Mouse (Mus musculus) 416B (cell line): Measurements from ENCODE around the gene Nagk.
"Not testable (repeated sequence)": the region's sequence is repeated elsewhere in the genome, so short reads cannot be mapped to it uniquely, and the experiment has no call there.

Experiments
- DNase-seq: peaks from one replicate; pipeline ENCODE4 v3.0.0; 2011; ENCODE audit warnings: low read depth

Gene Nagk

GRCm38 (mm10) chr6:83815801-83816200 is 21.0 kb downstream of the Nagk start:
- DNase-seq, result no peak

- DNase-seq, result no peak
Observed at GRCm38 (mm10) chr6:83818996-83819395, 24.2 kb downstream of the Nagk start.

GRCm38 (mm10) chr6:83820727-83821515 is 26.1 kb downstream of the Nagk start:
- no peak for DNase-seq

- DNase-seq, result no peak
Observed at GRCm38 (mm10) chr6:83821856-83822255, 27.1 kb downstream of the Nagk start.

GRCm38 (mm10) chr6:83830941-83831605 is 36.3 kb downstream of the Nagk start:
- peak; percentile 19 for DNase-seq

GRCm38 (mm10) chr6:83831606-83832123 is 36.9 kb downstream of the Nagk start, which contains the start of gene Paip2b:
TSS of gene Paip2b (minus strand) at chr6:83831741.
- peak; percentile 100 for DNase-seq

- DNase-seq, result not testable (repeated sequence)
Observed at GRCm38 (mm10) chr6:83832393-83832792, 37.6 kb downstream of the Nagk start.

GRCm38 (mm10) chr6:83836826-83837225 is 42.0 kb downstream of the Nagk start:
- no peak for DNase-seq

GRCm38 (mm10) chr6:83838046-83838445 is 43.3 kb downstream of the Nagk start:
- no peak for DNase-seq

- DNase-seq, result no peak
Observed at GRCm38 (mm10) chr6:83840086-83840485, 45.3 kb downstream of the Nagk start.

GRCm38 (mm10) chr6:83844913-83845312 is 50.1 kb downstream of the Nagk start:
- no peak for DNase-seq

GRCm38 (mm10) chr6:83846141-83846540 is 51.4 kb downstream of the Nagk start:
- DNase-seq, result no peak

- DNase-seq, result no peak
Observed at GRCm38 (mm10) chr6:83849446-83849845, 54.7 kb downstream of the Nagk start.
